Mouse (Mus musculus) midbrain, embryonic 10.5 days (tissue): Measurements from ENCODE around the gene Polr2e. TPM values are rescaled to one million over a fixed set of nuclear protein-coding genes. Genes with fewer than 3 reads are reported as not detected.

ENCODE experiments used
- DNase-seq: peaks from one replicate; pipeline ENCODE4 v3.0.0-alpha.2; 2017; ENCODE audit warnings: low spot score
- H3K27ac ChIP-seq: fragments of 300-500 bp; sonication (generic); replicated peaks from 2 replicates; pipeline ENCODE4 v1.5.1; 2016; ENCODE audit warnings: mild to moderate bottlenecking
- H3K27me3 ChIP-seq: fragments of 300-500 bp; sonication (generic); 2 replicates; pipeline ENCODE4 v1.6.1; 2016; ENCODE audit warnings: low read depth, mild to moderate bottlenecking; ENCODE audit not compliant: poor library complexity, severe bottlenecking
- H3K36me3 ChIP-seq: fragments of 300-500 bp; sonication (generic); 2 replicates; pipeline ENCODE4 v1.6.1; 2016; ENCODE audit warnings: mild to moderate bottlenecking, moderate library complexity
- H3K4me1 ChIP-seq: fragments of 300-500 bp; sonication (generic); 2 replicates; pipeline ENCODE4 v1.6.1; 2016
- H3K4me3 ChIP-seq: fragments of 300-500 bp; sonication (generic); 2 replicates; pipeline ENCODE4 v1.5.1; 2016; ENCODE audit warnings: mild to moderate bottlenecking, moderate library complexity
- H3K9me3 ChIP-seq: fragments of 300-500 bp; sonication (generic); replicated peaks from 2 replicates; pipeline ENCODE4 v1.6.1; 2016; ENCODE audit warnings: mild to moderate bottlenecking
- WGBS: fragments of 180-500 bp; shearing (Covaris S2); methylation state at CpG from one replicate; pipeline ENCODE4 v1.1.7; 2016; 5-methylcytosine and 5-hydroxymethylcytosine counted together
- polyA plus RNA-seq: library from polyadenylated mRNA; unstranded; fragments of >200 nt; fragmentation: Nextera tagmentation; extraction: Ambion mirVana; gene quantifications from 2 replicates; pipeline ENCODE4 v1.2.1, GENCODE M21; 2016

Gene Polr2e
- polyA plus RNA-seq, 1 experiment from 2014 or later = 276 TPM

DNA sequence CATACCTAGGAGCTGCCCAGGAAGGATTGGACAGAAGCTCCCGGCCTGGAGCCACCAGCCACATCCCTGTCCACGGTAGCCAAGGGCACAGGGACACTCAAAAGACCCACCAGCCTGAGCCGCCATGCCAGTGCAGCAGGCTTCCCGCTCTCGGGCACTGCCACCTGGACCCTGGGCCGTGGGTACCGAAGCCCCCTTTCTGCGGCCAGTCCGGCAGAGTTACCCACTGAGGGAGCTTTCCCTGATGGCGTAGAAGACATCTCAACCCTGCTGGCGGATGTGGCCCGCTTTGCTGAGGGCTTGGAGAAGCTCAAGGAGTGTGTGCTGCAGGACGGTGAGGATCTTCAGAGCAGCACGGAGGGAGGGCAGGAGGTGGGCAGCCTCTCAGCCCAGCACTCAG, 21.8 kb downstream of the Polr2e start:
- no peaks in the 10 kb centered on the region for H3K9me3 ChIP-seq
- H3K4me3 ChIP-seq = 0 out of 2 replicates have a peak overlapping the region, but pooled peaks have one; percentile 2
- peaks cover 5% of the 10 kb centered on the region for H3K36me3 ChIP-seq
- peaks cover 35% of the 10 kb centered on the region for H3K4me1 ChIP-seq
- peaks cover 81% of the 10 kb centered on the region for H3K27me3 ChIP-seq
- WGBS = 82% methylated on average over 14 of the region's 14 CpGs
- H3K27ac ChIP-seq = no peak overlapping the region
- no peak for DNase-seq

- H3K27ac ChIP-seq = no peak overlapping the region
- DNase-seq = no peak
- 63% methylated on average over 3 of the region's 3 CpGs for WGBS
- peaks cover 3% of the 10 kb centered on the region; the same call in 1 of the 2 replicates for H3K36me3 ChIP-seq
- H3K4me1 ChIP-seq = peaks cover 35% of the 10 kb centered on the region
- H3K4me3 ChIP-seq = 0 out of 2 replicates have a peak overlapping the region, but pooled peaks have one; percentile 2
- peaks cover 85% of the 10 kb centered on the region for H3K27me3 ChIP-seq
- no peaks in the 10 kb centered on the region for H3K9me3 ChIP-seq
Measured at GRCm38 (mm10) chr10:80017361-80017760, 22.2 kb downstream of the Polr2e start.

GRCm38 (mm10) chr10:80016931-80017330, 22.7 kb downstream of the Polr2e start:
- H3K4me3 ChIP-seq = no peak overlapping the region
- peaks cover 35% of the 10 kb centered on the region for H3K4me1 ChIP-seq
- H3K27me3 ChIP-seq = peaks cover 89% of the 10 kb centered on the region
- no peak for DNase-seq
- H3K9me3 ChIP-seq = no peaks in the 10 kb centered on the region
- peaks cover 2% of the 10 kb centered on the region; the same call in 1 of the 2 replicates for H3K36me3 ChIP-seq
- 0 out of 2 replicates have a peak overlapping the region, but pooled peaks have one; percentile 28 for H3K27ac ChIP-seq
- WGBS = 89% methylated on average over 10 of the region's 10 CpGs

DNA sequence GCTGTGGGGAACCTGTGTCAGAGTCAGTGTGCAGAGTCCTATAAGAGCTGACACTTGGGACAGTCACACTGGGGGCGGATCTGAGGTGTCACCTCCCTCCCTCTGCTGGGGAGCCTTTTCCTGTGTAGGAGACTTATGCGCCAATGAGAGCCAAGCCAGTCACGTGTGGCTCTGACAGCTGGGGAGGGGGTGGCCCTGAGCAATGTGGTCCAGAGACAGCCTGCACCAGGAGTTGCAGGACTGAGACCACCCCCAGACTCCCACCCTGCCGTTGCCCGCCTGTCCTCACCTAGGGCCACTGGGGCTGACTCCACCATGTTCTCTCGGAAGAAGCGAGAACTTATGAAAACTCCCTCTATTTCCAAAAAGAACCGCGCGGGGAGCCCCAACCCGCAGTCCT, 23.1 kb downstream of the Polr2e start, which contains the start of gene Arhgap45:
Gene Arhgap45 (plus strand): TSS at position 143 of the 400 bp plus-strand sequence.
- H3K27me3 ChIP-seq = peaks cover 94% of the 10 kb centered on the region
- WGBS = 71% methylated on average over 11 of the region's 11 CpGs
- 0 out of 2 replicates have a peak within 1 kb of the TSS, but pooled peaks have one; percentile 2 for H3K4me3 ChIP-seq
- H3K36me3 ChIP-seq = peaks cover 7% of the 10 kb centered on the region
- H3K9me3 ChIP-seq = peaks cover 4% of the 10 kb centered on the region; the same call in 1 of the 2 replicates
- DNase-seq = no peak
- 0 out of 2 replicates have a peak within 1 kb of the TSS, but pooled peaks have one; percentile 28 for H3K27ac ChIP-seq
- peaks cover 35% of the 10 kb centered on the region for H3K4me1 ChIP-seq

GRCm38 (mm10) chr10:80015583-80015982, 24.0 kb downstream of the Polr2e start:
- no peak for DNase-seq
- H3K4me3 ChIP-seq = no peak overlapping the region
- peaks cover 89% of the 10 kb centered on the region for H3K27me3 ChIP-seq
- H3K27ac ChIP-seq = no peak overlapping the region
- peaks cover 16% of the 10 kb centered on the region for H3K36me3 ChIP-seq
- WGBS = 87% methylated on average over 10 of the region's 10 CpGs
- H3K4me1 ChIP-seq = peaks cover 34% of the 10 kb centered on the region
- H3K9me3 ChIP-seq = peaks cover 13% of the 10 kb centered on the region

DNA sequence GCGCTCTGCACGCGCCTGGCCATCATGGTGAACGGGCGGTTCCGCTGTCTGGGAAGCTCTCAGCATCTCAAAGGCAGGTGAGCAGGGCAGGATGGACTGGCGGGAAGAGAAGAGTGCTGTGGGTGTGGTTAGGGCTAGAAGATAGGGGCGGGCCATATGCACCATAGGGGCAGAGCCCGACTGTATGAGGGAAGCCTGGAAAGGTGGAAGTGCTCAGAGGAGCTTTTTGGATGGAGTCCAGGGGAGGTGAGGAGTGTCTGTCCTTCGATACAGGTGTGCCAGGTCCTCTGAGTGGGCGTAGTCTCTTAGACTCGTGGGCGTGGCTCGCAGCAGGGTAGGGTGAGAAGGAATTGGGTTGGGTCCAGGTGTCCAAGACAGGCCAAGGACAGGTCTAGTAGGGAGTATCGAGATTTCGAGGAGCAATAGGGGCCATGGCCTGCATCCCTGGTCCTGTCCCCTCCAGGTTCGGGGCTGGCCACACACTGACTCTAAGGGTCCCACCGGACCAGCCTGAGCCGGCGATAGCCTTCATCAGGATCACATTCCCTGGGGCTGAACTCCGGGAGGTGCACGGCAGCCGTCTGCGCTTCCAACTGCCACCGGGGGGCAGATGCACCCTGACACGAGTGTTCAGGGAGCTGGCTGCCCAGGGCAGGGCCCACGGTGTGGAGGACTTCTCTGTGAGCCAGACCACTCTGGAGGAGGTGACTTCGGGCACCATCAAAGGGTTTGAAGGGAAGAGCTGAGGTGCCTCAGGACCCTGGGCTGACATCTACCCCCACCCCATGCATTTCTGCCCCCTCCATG, 24.9 kb downstream of the Polr2e start:
- Histone ChIP-seq H3K27me3 (peaks cover 80% of the 10 kb centered on the region), H3K4me3 (no peak overlapping the region), H3K4me1 (peaks cover 25% of the 10 kb centered on the region), H3K9me3 (peaks cover 22% of the 10 kb centered on the region), H3K27ac (no peak overlapping the region), H3K36me3 (peaks cover 24% of the 10 kb centered on the region)
- WGBS = 26% methylated on average over 28 of the region's 28 CpGs
- no peak for DNase-seq

DNA sequence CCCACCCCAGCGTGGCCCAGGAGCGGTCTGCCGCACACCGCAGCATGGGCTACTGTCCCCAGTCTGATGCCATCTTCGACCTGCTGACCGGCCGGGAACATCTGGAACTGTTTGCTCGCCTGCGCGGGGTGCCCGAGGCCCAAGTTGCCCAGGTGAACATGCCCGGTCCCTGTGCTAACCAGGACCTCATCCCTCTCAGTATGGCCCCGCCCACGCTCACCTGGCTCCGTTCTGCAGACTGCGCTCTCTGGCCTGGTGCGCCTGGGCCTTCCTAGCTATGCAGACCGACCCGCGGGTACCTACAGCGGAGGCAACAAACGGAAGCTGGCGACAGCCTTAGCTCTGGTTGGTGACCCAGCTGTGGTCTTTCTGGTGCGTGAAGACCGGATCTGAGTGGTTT, 26.0 kb downstream of the Polr2e start:
- no peak for DNase-seq
- peaks cover 14% of the 10 kb centered on the region for H3K4me1 ChIP-seq
- WGBS = 33% methylated on average over 25 of the region's 25 CpGs
- H3K9me3 ChIP-seq = peaks cover 23% of the 10 kb centered on the region
- 0 out of 2 replicates have a peak overlapping the region, but pooled peaks have one; percentile 3 for H3K4me3 ChIP-seq
- H3K36me3 ChIP-seq = peaks cover 35% of the 10 kb centered on the region
- H3K27me3 ChIP-seq = peaks cover 69% of the 10 kb centered on the region
- no peak overlapping the region for H3K27ac ChIP-seq

GRCm38 (mm10) chr10:80011740-80012139, 27.9 kb downstream of the Polr2e start:
- Histone ChIP-seq H3K27me3 (peaks cover 61% of the 10 kb centered on the region), H3K4me3 (no peak overlapping the region)
- 90% methylated on average over 6 of the region's 6 CpGs for WGBS

GRCm38 (mm10) chr10:80004233-80004705, 35.3 kb downstream of the Polr2e start:
- H3K27ac ChIP-seq = no peak overlapping the region
- H3K27me3 ChIP-seq = peaks cover 65% of the 10 kb centered on the region
- WGBS = 94% methylated on average over 8 of the region's 8 CpGs
- H3K36me3 ChIP-seq = peaks cover 15% of the 10 kb centered on the region; the same call in 1 of the 2 replicates
- no peak overlapping the region for H3K4me3 ChIP-seq
- DNase-seq = no peak
- peaks cover 16% of the 10 kb centered on the region for H3K4me1 ChIP-seq
- H3K9me3 ChIP-seq = no peaks in the 10 kb centered on the region

More at GRCm38 (mm10) chr10:80011740-80012139, 27.9 kb downstream of the Polr2e start:
- Histone ChIP-seq H3K4me1 (peaks cover 11% of the 10 kb centered on the region), H3K9me3 (peaks cover 23% of the 10 kb centered on the region), H3K36me3 (peaks cover 43% of the 10 kb centered on the region), H3K27ac (no peak overlapping the region)
- no peak for DNase-seq

DNA sequence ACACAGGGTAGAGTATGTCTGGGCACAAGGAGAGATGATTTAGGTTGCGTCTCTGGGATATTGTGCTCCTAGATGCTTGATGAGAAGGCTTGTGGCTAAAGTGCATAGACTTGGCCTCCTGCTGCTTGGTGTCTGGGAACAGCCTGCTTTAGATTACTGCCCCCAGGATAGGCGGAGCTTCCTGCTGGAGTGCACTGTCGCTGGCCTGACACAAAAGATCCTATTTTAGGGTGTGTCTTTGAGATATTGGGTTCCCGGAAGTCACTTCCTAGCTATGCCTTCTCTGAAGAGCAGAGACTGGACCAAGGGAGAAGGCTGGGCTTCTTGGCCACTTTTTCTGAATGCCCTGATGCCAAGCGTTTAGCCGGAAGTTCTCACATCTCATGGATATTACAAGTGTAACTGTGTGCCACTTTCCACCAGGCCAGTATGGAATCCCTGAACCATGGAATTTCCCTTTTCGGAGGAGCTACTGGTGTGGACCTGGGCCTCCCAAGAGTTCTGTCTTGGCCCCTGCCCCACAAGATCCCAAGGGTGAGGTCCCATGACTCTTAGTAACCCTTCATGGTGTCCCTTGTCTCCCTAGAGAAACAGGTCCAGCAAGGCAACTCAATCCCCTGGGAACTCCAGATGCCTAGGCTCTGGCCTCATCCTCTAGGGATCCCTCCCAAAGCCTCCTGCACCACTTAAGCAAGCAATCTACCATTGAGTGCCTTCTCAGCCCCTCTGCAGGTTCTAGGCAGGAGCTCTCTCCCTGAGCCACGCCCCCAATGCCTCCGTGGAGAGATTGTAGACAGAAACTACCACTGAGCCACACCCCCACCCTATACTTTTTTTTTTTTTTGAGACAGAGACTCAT, 36.0 kb downstream of the Polr2e start:
- Histone ChIP-seq H3K9me3 (no peaks in the 10 kb centered on the region), H3K27me3 (peaks cover 71% of the 10 kb centered on the region), H3K27ac (no peak overlapping the region), H3K4me3 (no peak overlapping the region), H3K36me3 (peaks cover 8% of the 10 kb centered on the region; the same call in 1 of the 2 replicates), H3K4me1 (peaks cover 17% of the 10 kb centered on the region)
- no peak for DNase-seq
- 62% methylated on average over 9 of the region's 9 CpGs for WGBS

- Histone ChIP-seq H3K27me3 (peaks cover 79% of the 10 kb centered on the region), H3K4me1 (peaks cover 25% of the 10 kb centered on the region), H3K4me3 (no peak overlapping the region), H3K27ac (no peak overlapping the region), H3K9me3 (no peaks in the 10 kb centered on the region), H3K36me3 (0 out of 2 replicates have a peak, but pooled peaks cover under 1% of the 10 kb centered on the region)
- no peak for DNase-seq
- 23% methylated on average over 21 of the region's 21 CpGs for WGBS
Measured at GRCm38 (mm10) chr10:80002829-80003228, 36.8 kb downstream of the Polr2e start.

DNA sequence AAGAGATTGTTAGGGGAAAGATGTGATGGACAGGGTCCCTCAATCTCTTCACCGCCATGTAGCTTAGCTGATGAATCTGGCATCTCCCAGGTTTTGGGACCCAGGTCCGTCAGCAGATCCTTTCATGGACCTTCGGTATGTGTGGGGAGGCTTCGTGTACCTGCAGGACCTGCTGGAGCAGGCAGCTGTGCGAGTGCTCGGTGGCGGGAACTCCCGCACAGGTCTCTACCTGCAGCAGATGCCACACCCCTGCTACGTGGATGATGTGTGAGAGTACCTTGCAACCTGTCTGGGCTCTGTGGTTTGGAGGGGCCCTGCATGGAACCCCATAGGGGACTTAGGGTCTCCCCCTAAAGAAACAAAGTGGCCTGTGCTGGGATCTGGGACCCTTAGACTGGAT, 37.6 kb downstream of the Polr2e start:
- H3K4me3 ChIP-seq = no peak overlapping the region
- peaks cover 79% of the 10 kb centered on the region for H3K27me3 ChIP-seq

More for the DNA sequence above, 37.6 kb downstream of the Polr2e start:
- no peak overlapping the region for H3K27ac ChIP-seq
- peaks cover 31% of the 10 kb centered on the region for H3K4me1 ChIP-seq
- H3K9me3 ChIP-seq = no peaks in the 10 kb centered on the region
- no peak for DNase-seq
- H3K36me3 ChIP-seq = no peaks in the 10 kb centered on the region
- 79% methylated on average over 9 of the region's 9 CpGs for WGBS
